Mouse (Mus musculus) cerebellum, adult 2 months (tissue): ENCODE measurements at regions not wholly inside any gene's neighbourhood (a gene's known extent, or its start where the extent isn't known, plus 50 kb on each side); places are given as distances from the start of the nearest gene placed in this dataset.

Source experiments
- DNase-seq, 2 experiments: peaks; one replicate each; pipeline ENCODE4 v3.0.0; 2021
- H3K27ac ChIP-seq: fragments of 200-500 bp; 2 replicates; pipeline ENCODE4 v1.5.1; 2012; ENCODE audit warnings: low read length, control low read depth, inconsistent platforms; ENCODE audit not compliant: insufficient read depth
- H3K27me3 ChIP-seq: fragments of 200-500 bp; 2 replicates; pipeline ENCODE4 v1.6.1; 2012; ENCODE audit warnings: inconsistent platforms, mild to moderate bottlenecking, low read length, moderate library complexity; ENCODE audit not compliant: control insufficient read depth, insufficient read depth
- H3K4me1 ChIP-seq: fragments of 200-500 bp; 2 replicates; pipeline ENCODE4 v1.6.1; 2011; ENCODE audit warnings: low read length; ENCODE audit not compliant: control insufficient read depth, insufficient read depth
- H3K4me3 ChIP-seq: fragments of 200-500 bp; replicated peaks from 2 replicates; pipeline ENCODE3; 2011; ENCODE audit warnings: mild to moderate bottlenecking, low read depth, low read length, control low read depth; ENCODE audit not compliant: insufficient read depth
- CTCF ChIP-seq: fragments of 200-500 bp; IDR thresholded peaks from 2 replicates; pipeline ENCODE4 v1.5.1; 2011; ENCODE audit warnings: low read depth, mild to moderate bottlenecking, control low read depth, low read length, moderate library complexity, borderline replicate concordance; ENCODE audit not compliant: insufficient read depth
- POLR2A ChIP-seq: fragments of 200-500 bp; IDR thresholded peaks from 2 replicates; pipeline ENCODE4 v1.6.1; 2011; ENCODE audit warnings: low read length, control low read depth, borderline replicate concordance; ENCODE audit not compliant: insufficient read depth
- WGBS: fragments of 180-500 bp; shearing (Covaris S2); methylation state at CpG from one replicate; pipeline ENCODE4 v1.1.7; 2018; 5-methylcytosine and 5-hydroxymethylcytosine counted together

GRCm38 (mm10) chr5:132710301-132710700 lies 167.2 kb upstream of the Auts2 start:
- 87% methylated on average over 4 of the region's 4 CpGs for whole genome bisulfite sequencing
- no peak overlapping the region for H3K27ac ChIP-seq
- H3K4me3 ChIP-seq, result no peak overlapping the region
- no peak for DNase-seq
- TF ChIP-seq POLR2A (no peak), CTCF (no peak)
- no peaks in the 10 kb centered on the region for H3K4me1 ChIP-seq
- no peaks in the 10 kb centered on the region for H3K27me3 ChIP-seq

DNA sequence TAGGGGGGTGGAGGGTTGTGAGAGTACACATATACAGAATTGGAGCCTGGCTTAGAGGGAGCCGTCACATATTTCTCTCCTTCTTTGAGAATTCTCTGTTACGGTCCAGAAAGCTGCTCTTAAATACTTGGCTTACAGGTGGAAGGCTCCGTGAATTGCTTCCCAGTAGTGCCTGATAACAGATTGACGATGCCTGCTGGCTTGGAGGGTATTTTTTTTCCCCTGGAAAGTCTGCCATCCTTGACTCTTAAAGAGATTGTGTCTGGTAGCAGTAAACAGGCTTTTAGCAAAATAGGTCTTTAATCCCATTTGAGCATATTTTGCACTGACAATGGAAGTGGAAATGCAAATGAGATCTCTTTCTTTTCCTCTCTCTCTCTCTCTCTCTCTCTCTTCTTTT lies 164.4 kb upstream of the Auts2 start:
- DNase-seq, result no peak
- H3K27ac ChIP-seq, result no peak overlapping the region
- no peaks in the 10 kb centered on the region for H3K4me1 ChIP-seq
- TF ChIP-seq CTCF, result no peak
- no peak overlapping the region for H3K4me3 ChIP-seq
- WGBS, result 24% methylated on average over 4 of the region's 4 CpGs
- H3K27me3 ChIP-seq, result no peaks in the 10 kb centered on the region

DNA sequence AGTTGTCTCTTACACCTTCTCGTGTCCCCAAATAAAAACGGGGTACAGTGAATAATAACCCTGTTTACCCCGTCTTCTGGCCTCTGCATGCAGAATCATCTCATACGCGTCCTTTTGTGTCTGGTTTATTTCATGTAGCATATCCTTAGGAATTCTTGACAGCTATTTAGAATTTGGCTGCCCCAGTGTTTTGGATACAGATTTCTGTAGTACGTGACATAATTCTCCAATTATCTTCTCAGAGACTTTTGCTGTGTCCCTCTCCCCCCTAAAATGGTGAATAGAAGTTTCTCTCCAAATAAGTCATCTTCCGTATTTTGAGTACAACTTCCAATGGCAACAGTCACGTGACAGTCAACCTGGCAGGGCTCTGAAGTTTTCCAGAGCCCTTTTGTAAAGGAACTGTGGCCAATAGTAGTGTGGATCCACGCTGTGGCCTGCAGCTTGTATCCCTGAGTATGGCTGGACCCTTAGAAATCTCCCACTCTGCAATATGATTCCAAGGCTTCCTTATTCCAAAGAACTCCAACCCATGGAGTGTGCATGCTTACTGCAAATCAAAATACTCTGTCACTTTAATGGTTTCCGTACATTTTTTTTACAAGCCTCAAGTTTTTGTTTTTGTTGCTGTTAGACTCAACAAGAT lies 160.4 kb upstream of the Auts2 start:
- H3K4me3 ChIP-seq, result no peak overlapping the region
- no peak for TF ChIP-seq POLR2A
- TF ChIP-seq CTCF, result no peak
- WGBS, result 87% methylated on average over 10 of the region's 10 CpGs
- no peak for DNase-seq
- no peaks in the 10 kb centered on the region for H3K27me3 ChIP-seq
- no peak overlapping the region for H3K27ac ChIP-seq
- no peaks in the 10 kb centered on the region for H3K4me1 ChIP-seq

DNA sequence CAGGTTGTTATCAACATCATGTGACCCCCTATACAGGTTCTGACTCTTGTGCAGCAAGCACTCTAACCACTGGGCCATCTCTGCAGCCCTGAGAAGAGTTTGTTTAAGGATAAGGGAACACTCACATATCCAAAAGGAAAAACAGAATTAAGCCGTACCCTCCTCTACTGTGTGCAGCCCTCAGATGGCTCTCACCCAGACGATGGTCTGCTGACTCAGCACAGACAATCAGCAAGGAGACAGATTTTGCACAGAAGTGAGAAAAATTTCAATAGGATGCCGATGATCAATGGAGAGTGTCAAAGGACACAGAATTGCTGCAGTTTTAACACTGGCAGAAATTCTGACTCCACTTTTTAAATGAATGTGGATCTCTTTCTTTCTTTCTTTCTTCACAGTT lies 159.4 kb upstream of the Auts2 start:
- H3K27ac ChIP-seq, result no peak overlapping the region
- TF ChIP-seq CTCF, result no peak
- no peak for TF ChIP-seq POLR2A
- no peaks in the 10 kb centered on the region for H3K27me3 ChIP-seq
- no peak overlapping the region for H3K4me3 ChIP-seq
- no peak for DNase-seq
- H3K4me1 ChIP-seq, result no peaks in the 10 kb centered on the region
- 86% methylated on average over 3 of the region's 3 CpGs for WGBS

GRCm38 (mm10) chr5:132690784-132691183 lies 147.6 kb upstream of the Auts2 start:
- no peaks in the 10 kb centered on the region for H3K27me3 ChIP-seq
- 87% methylated on average over 10 of the region's 10 CpGs for WGBS
- no peak for TF ChIP-seq CTCF
- no peak overlapping the region for H3K27ac ChIP-seq
- no peak for DNase-seq
- no peak overlapping the region for H3K4me3 ChIP-seq
- no peaks in the 10 kb centered on the region for H3K4me1 ChIP-seq

DNA sequence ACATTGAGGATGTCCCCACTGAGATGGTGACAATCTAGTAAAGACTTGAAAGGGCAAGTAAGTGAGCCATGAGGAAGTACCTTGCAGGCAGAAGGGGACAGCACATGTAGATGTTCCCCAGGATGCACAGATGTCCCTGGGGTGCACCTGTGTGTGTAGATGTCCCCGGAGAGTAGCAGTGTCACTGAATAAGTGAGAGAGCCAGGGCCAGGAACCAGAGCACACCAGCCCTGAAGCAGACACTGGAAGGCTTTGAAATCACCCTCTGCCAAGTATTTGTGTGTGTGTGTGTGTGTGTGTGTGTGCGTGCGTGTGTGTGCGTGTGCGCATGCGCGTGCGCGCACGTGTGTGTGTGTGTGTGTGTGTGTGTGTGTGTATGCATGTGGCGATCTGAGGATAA lies 132.1 kb upstream of the Auts2 start:
- WGBS, result 95% methylated on average over 11 of the region's 11 CpGs
- Histone ChIP-seq H3K4me3 (no peak overlapping the region), H3K27me3 (no peaks in the 10 kb centered on the region), H3K4me1 (no peaks in the 10 kb centered on the region), H3K27ac (no peak overlapping the region)
- TF ChIP-seq POLR2A (no peak), CTCF (no peak)
- no peak for DNase-seq

- H3K27ac ChIP-seq, result no peak overlapping the region
- peak; percentile 16 to 29 for DNase-seq
- TF ChIP-seq CTCF, result no peak
- H3K27me3 ChIP-seq, result no peaks in the 10 kb centered on the region
- H3K4me1 ChIP-seq, result no peaks in the 10 kb centered on the region
- no peak overlapping the region for H3K4me3 ChIP-seq
- WGBS, result 27% methylated on average over 6 of the region's 6 CpGs
Observed at GRCm38 (mm10) chr5:132673599-132674305, 130.6 kb upstream of the Auts2 start.

DNA sequence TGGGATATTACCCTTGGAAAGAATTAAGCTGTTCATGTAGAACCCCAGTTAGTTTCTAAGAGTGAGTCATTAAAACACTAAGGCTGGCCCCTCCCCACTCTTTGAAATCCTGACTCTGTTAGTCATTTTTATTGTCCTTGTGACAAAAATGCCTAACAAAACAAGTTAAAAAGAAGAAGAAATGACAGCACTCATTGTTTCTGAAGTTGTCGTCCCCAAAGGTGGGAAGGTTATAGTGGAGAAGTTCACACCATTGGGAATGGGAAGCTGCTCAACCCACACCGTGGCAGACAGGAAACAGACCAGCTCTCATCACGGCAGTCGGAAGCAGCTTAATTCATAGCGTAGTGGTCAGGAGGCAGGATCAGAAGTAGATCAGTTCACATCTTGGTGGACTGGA lies 128.4 kb upstream of the Auts2 start:
- H3K4me1 ChIP-seq, result no peaks in the 10 kb centered on the region
- no peak for TF ChIP-seq CTCF
- no peak for TF ChIP-seq POLR2A
- WGBS, result 83% methylated on average over 5 of the region's 5 CpGs

More for the DNA sequence above, 128.4 kb upstream of the Auts2 start:
- H3K27me3 ChIP-seq, result no peaks in the 10 kb centered on the region; the same call in 1 of the 2 replicates
- no peak overlapping the region for H3K27ac ChIP-seq
- DNase-seq, result no peak
- H3K4me3 ChIP-seq, result no peak overlapping the region
